Mouse (Mus musculus): ENCODE measurements around the gene Cc2d2b. TPM values are rescaled to one million over a fixed set of nuclear protein-coding genes. Genes with fewer than 3 reads are reported as not detected.

Gene Cc2d2b
- total RNA-seq, 2 experiments from 2014 or later: not detected

- ATAC-seq (replicated peaks; ENCODE audit: low FRiP score, poor library complexity, severe bottlenecking): no peak
Measured at GRCm38 (mm10) chr19:40830198-40830597, 81.6 kb downstream of the Cc2d2b start.

GRCm38 (mm10) chr19:40830703-40831415 lies 82.3 kb downstream of the Cc2d2b start, which contains the start of gene Ccnj:
Ccnj (plus strand) TSS chr19:40831279.
- peak; percentile 88 for ATAC-seq (replicated peaks; ENCODE audit: low FRiP score, poor library complexity, severe bottlenecking)

DNA sequence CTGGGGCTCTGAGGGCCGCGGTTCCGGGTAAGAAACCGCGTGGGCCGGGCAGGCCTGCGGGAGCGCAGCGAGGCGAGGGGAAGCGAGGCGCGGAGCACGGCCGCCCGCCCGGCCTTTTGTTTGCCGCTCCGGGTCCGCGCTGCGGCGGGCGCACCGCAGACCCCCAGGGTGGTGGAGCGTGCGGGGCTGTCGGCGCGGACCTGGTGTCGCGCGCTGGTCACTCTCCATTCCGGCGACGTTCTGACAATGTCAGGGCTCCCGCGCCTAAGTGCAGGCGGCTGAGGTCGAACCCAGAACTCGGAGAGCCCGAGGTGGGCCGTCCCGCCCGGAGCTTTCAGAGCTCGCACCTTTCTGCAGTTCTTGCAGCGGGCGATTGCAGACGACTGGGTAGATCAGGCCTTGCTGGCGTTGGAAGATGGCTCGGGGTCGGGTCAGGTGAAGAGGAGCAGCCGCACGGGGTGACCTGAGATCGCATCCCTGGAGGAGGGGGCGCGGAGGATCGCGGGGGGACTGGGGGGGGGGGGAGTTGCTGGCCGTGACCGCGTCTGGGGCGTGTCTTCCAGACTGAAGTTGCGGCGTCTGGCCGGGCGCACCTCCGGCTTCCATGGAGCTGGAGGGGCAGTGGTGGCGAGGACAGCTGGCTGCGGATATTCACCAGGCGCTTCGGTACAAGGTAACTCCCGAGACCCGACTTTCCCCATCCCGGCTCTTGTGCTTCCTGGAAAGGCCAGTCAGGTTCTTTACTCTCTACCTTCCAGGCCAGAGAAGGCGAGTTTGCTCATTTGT lies 83.1 kb downstream of the Cc2d2b start:
- peak; percentile 56 for ATAC-seq (replicated peaks; ENCODE audit: low FRiP score, poor library complexity, severe bottlenecking)

DNA sequence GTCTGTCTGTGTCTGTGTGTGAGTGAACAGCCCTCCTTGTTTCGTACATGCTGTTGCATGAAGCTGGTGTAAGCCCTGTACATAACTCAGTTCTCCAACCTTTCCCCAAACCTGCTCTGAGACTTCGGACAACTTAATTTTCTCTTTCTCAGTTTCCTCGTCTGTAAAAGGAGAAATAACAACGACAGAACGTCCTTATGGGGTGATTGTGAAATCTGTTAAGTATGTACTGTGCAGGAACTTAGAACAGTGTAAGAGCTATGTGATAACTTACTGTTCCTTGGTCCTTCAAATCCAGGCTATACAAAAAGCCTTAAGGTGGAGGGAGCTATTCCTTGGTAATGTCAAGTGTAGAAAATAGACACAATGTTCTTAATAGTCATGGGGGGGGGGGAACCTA lies 83.8 kb downstream of the Cc2d2b start:
- no peak for ATAC-seq (replicated peaks; ENCODE audit: low FRiP score, poor library complexity, severe bottlenecking)

GRCm38 (mm10) chr19:40834436-40834835 lies 85.9 kb downstream of the Cc2d2b start:
- no peak for ATAC-seq (replicated peaks; ENCODE audit: low FRiP score, poor library complexity, severe bottlenecking)

- ATAC-seq (replicated peaks; ENCODE audit: low FRiP score, poor library complexity, severe bottlenecking): no peak
Measured at GRCm38 (mm10) chr19:40838205-40838604, 89.7 kb downstream of the Cc2d2b start.

- no peak for ATAC-seq (replicated peaks; ENCODE audit: low FRiP score, poor library complexity, severe bottlenecking)
Measured at GRCm38 (mm10) chr19:40840303-40840702, 91.8 kb downstream of the Cc2d2b start.

GRCm38 (mm10) chr19:40841083-40841482 lies 92.5 kb downstream of the Cc2d2b start:
- no peak for ATAC-seq (replicated peaks; ENCODE audit: low FRiP score, poor library complexity, severe bottlenecking)

- ATAC-seq (replicated peaks; ENCODE audit: low FRiP score, poor library complexity, severe bottlenecking): no peak
Measured at GRCm38 (mm10) chr19:40841593-40841992, 93.0 kb downstream of the Cc2d2b start.

- ATAC-seq (replicated peaks; ENCODE audit: low FRiP score, poor library complexity, severe bottlenecking): no peak
Measured at GRCm38 (mm10) chr19:40844731-40845130, 96.2 kb downstream of the Cc2d2b start.

DNA sequence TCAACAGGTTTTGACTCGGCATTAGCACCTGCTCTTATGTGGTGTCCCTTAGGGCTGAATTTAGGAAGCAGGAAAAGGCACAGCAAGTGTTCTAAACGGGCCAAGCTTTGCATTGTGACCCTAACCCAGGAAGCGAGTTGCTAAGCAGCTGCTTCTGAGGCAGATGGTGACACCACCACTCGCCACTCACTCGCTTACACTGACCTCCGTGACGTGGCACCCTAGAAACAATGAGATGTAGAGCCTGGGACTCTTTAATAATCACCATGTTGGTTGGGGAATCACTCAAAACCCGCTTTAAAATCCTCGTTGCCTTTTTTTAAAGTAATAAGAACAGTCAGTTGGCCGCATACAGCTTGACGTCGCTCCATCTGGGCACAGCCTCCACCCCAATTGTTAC lies 100.8 kb downstream of the Cc2d2b start:
- ATAC-seq (replicated peaks; ENCODE audit: low FRiP score, poor library complexity, severe bottlenecking): no peak

DNA sequence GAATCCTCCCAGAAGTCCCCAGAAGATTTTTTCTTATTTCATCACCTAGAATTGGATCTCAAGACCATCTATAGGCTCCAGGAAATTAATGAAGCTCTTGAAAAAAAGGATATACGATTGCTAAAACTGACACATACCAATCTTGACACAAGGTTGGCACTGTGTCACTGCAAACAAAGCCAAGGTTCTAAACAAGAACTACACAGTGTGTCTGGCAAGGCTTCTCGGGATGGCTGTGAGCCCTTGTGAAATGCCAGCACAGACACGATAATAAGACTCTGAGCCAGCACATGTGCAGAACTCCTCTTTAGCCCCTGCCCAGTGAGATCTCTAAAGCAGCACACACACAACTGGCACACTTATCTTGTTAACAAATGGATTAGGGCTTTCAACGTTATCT lies 111.0 kb downstream of the Cc2d2b start:
- no peak for ATAC-seq (replicated peaks; ENCODE audit: low FRiP score, poor library complexity, severe bottlenecking)

GRCm38 (mm10) chr19:40868284-40868683 lies 119.7 kb downstream of the Cc2d2b start:
- ATAC-seq (replicated peaks; ENCODE audit: low FRiP score, poor library complexity, severe bottlenecking): no peak

DNA sequence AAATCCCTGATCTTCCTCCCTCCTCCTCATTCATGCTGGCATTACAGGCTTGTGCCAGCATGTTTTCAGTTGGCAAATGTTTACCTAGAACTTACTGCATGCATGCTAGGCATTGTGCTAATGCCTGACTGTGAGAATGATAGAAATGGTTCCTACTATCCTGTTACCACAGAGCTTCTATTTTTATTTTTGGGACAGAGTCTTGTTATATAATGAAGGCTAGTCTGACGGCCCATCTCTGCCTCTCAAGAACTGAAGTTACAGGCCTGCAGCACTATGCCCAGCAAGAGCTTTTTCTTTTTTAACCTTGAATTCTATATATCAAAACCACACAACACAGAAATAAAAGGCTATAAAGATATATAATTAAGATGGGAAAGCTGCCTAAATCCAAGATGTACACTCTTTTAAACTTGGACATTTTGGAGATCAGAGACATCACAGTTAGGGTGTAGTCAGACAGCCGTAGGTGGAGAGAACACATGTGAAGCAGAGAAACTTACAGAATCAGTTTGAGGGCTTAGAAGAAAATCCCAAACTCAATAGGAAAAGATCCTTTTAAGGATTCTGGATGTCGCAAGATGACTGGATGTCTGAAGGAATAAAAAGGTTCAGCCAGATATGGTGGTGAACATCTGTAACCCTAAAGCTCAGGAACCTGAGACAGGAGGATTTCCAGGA lies 121.0 kb downstream of the Cc2d2b start:
- ATAC-seq (replicated peaks; ENCODE audit: low FRiP score, poor library complexity, severe bottlenecking): no peak

GRCm38 (mm10) chr19:40872955-40873665 lies 124.6 kb downstream of the Cc2d2b start:
- ATAC-seq (replicated peaks; ENCODE audit: low FRiP score, poor library complexity, severe bottlenecking): peak; percentile 82

Other genes starting within 250 kb of the Cc2d2b start
- 28.8 and 41.5 TPM in 2 replicates for gene Sorbs1, start 235.0 kb upstream of the Cc2d2b start, total RNA-seq (2015; ENCODE audit: low replicate concordance)
- 45.9 and 46.2 TPM in 2 replicates for gene Sorbs1, start 235.0 kb upstream of the Cc2d2b start, total RNA-seq (2017; ENCODE audit: low replicate concordance)
- gene Aldh18a1, start 160.3 kb upstream of the Cc2d2b start, total RNA-seq (2015; ENCODE audit: low replicate concordance): 8.2 and 12.5 TPM in 2 replicates
- 6.4 and 6.8 TPM in 2 replicates for gene Aldh18a1, start 160.3 kb upstream of the Cc2d2b start, total RNA-seq (2017; ENCODE audit: low replicate concordance)
- gene Tctn3, start 136.5 kb upstream of the Cc2d2b start, total RNA-seq (2015; ENCODE audit: low replicate concordance): 0.63 TPM in 1 of 2 replicates, not detected in the other
- gene Tctn3, start 136.5 kb upstream of the Cc2d2b start, total RNA-seq (2017; ENCODE audit: low replicate concordance): 0.14 and 0.68 TPM in 2 replicates
- 6.1 and 13.1 TPM in 2 replicates for gene Entpd1, start 136.4 kb upstream of the Cc2d2b start, total RNA-seq (2015; ENCODE audit: low replicate concordance)
- 20.1 and 26.1 TPM in 2 replicates for gene Entpd1, start 136.4 kb upstream of the Cc2d2b start, total RNA-seq (2017; ENCODE audit: low replicate concordance)
- gene Ccnj, start 82.5 kb downstream of the Cc2d2b start, total RNA-seq (2015; ENCODE audit: low replicate concordance): 0.84 and 1.7 TPM in 2 replicates
- gene Ccnj, start 82.5 kb downstream of the Cc2d2b start, total RNA-seq (2017; ENCODE audit: low replicate concordance): 1.2 and 2.4 TPM in 2 replicates
- gene Zfp518a, start 146.0 kb downstream of the Cc2d2b start, total RNA-seq (2015; ENCODE audit: low replicate concordance): 6.9 and 9.0 TPM in 2 replicates
- 6.3 and 9.3 TPM in 2 replicates for gene Zfp518a, start 146.0 kb downstream of the Cc2d2b start, total RNA-seq (2017; ENCODE audit: low replicate concordance)
- gene Blnk, start 245.8 kb downstream of the Cc2d2b start, total RNA-seq (2015; ENCODE audit: low replicate concordance): 1.7 and 2.9 TPM in 2 replicates
- 0.84 and 1.3 TPM in 2 replicates for gene Blnk, start 245.8 kb downstream of the Cc2d2b start, total RNA-seq (2017; ENCODE audit: low replicate concordance)

Data from erythroblast, adult 5-6 weeks (primary cell).